Mouse (Mus musculus) myocyte (in vitro differentiated cells): ENCODE data around the gene Cdc42se2.

Experiments
- CEBPB ChIP-seq: IDR thresholded peaks from 2 replicates; pipeline ENCODE4 v1.6.1; 2011; ENCODE audit warnings: mild to moderate bottlenecking, moderate library complexity; ENCODE audit not compliant: poor library complexity, insufficient read depth, severe bottlenecking
- E2F4 ChIP-seq: IDR thresholded peaks from one replicate; pipeline ENCODE4 v1.6.1; 2011; ENCODE audit warnings: mild to moderate bottlenecking, control low read depth, moderate library complexity; ENCODE audit not compliant: insufficient read depth
- MAX ChIP-seq: IDR thresholded peaks from one replicate; pipeline ENCODE4 v1.6.1; 2011; ENCODE audit warnings: low read depth, mild to moderate bottlenecking, control low read depth
- MYOD1 ChIP-seq, 3 experiments: IDR thresholded peaks; one replicate each; pipeline ENCODE4 v1.6.1; 2011; ENCODE audit warnings: control low read depth in 2 of 3, low read depth in 2 of 3, mild to moderate bottlenecking in 2 of 3, moderate library complexity in 1 of 3; ENCODE audit not compliant: insufficient read length in 2 of 3, control insufficient read depth in 1 of 3
- MYOG ChIP-seq, 3 experiments: IDR thresholded peaks; one replicate each; pipeline ENCODE4 v1.6.1; 2011; ENCODE audit warnings: control low read depth in 2 of 3, low read depth in 2 of 3, mild to moderate bottlenecking in 2 of 3; ENCODE audit not compliant: insufficient read length in 2 of 3, control insufficient read depth in 1 of 3, insufficient read depth in 1 of 3
- POLR2A ChIP-seq: IDR thresholded peaks from one replicate; pipeline ENCODE4 v1.6.1; 2011; ENCODE audit warnings: low read depth, mild to moderate bottlenecking, control low read depth, moderate library complexity; ENCODE audit not compliant: insufficient read length
- TCF12 ChIP-seq: IDR thresholded peaks from one replicate; pipeline ENCODE4 v1.6.1; 2011; ENCODE audit warnings: mild to moderate bottlenecking, control low read depth; ENCODE audit not compliant: poor library complexity, insufficient read depth, severe bottlenecking

GRCm38 (mm10) chr11:54712849-54713248, 74.6 kb downstream of the Cdc42se2 start:
- TF ChIP-seq POLR2A (no peak), MYOG (IDR thresholded peaks at IDR 0.05; ENCODE audit: control insufficient read depth in 1 of 3, insufficient read depth in 1 of 3, insufficient read length in 2 of 3, low read depth in 2 of 3) (no peak), MAX (no peak), E2F4 (no peak), TCF12 (no peak), MYOD1 (IDR thresholded peaks at IDR 0.05; ENCODE audit: control insufficient read depth in 1 of 3, insufficient read length in 2 of 3, low read depth in 2 of 3) (no peak), CEBPB (no peak)
